Mouse (Mus musculus) olfactory bulb, adult 2 months (tissue): ENCODE results near the gene Pole.

ENCODE experiments used
- CTCF ChIP-seq: fragments of 200-500 bp; IDR thresholded peaks from 2 replicates; pipeline ENCODE4 v1.5.1; 2012; ENCODE audit warnings: low read depth, mild to moderate bottlenecking, low read length, moderate library complexity; ENCODE audit not compliant: insufficient read depth
- POLR2A ChIP-seq: fragments of 200-500 bp; IDR thresholded peaks from 2 replicates; pipeline ENCODE4 v1.6.1; 2012; ENCODE audit warnings: mild to moderate bottlenecking, low read depth, low read length, moderate library complexity; ENCODE audit not compliant: insufficient read depth

DNA sequence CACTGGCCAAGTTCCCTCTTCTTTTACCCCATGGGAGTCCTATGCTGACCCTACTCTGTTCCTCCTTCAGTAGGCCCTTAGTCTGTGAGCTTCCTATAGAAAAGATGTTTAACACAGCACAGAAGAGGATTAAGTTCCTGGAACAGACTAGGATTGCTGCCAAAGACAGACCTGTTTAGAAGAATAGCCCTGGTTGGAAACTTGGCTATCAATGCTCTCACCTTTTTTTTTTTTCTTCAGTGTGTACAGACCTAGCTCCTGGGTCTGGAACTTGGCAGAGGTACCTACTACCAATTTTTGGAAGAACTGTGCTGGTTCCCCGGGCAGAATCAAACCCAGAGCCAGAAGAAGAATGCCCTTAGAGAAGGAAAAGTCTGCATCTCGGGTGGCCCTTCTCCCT lies 9.7 kb upstream of the Pole start:
- TF ChIP-seq CTCF, result no peak
- no peak for TF ChIP-seq POLR2A
